Mouse (Mus musculus) G1E (cell line): ENCODE measurements at regions not wholly inside any gene's neighbourhood (a gene's known extent, or its start where the extent isn't known, plus 50 kb on each side); places are given as distances from the start of the nearest gene placed in this dataset.

Source experiments
- ATAC-seq: 2 replicates; pipeline ENCODE4 v1.8.0; 2016; ENCODE audit warnings: mild to moderate bottlenecking; ENCODE audit not compliant: insufficient number of reproducible peaks, poor library complexity, low FRiP score, severe bottlenecking; ENCODE audit errors: extremely low read depth
- DNase-seq: peaks from one replicate; pipeline ENCODE4 v3.0.0; 2012; ENCODE audit warnings: low spot score
- H3K27me3 ChIP-seq: 2 replicates; pipeline ENCODE4 v1.6.1; 2012; ENCODE audit warnings: mild to moderate bottlenecking, low read length, inconsistent platforms; ENCODE audit not compliant: insufficient read depth
- H3K36me3 ChIP-seq: replicated peaks from 2 replicates; pipeline ENCODE3; 2012; ENCODE audit warnings: mild to moderate bottlenecking, inconsistent platforms
- H3K4me1 ChIP-seq: 2 replicates; pipeline ENCODE4 v1.6.1; 2012; ENCODE audit warnings: low read depth, low read length, inconsistent platforms, mixed read lengths; ENCODE audit not compliant: insufficient read depth
- H3K4me3 ChIP-seq: 2 replicates; pipeline ENCODE4 v1.5.1; 2012; ENCODE audit warnings: low read depth, mild to moderate bottlenecking, inconsistent platforms, low read length, moderate library complexity, mixed read lengths
- H3K9me3 ChIP-seq: replicated peaks from 2 replicates; pipeline ENCODE4 v1.6.1; 2012; ENCODE audit warnings: inconsistent platforms
- CTCF ChIP-seq: IDR thresholded peaks from 2 replicates; pipeline ENCODE4 v1.5.1; 2012; ENCODE audit warnings: low read depth, low read length, inconsistent platforms, mixed read lengths
- GATA1 ChIP-seq: IDR thresholded peaks from 2 replicates; pipeline ENCODE4 v1.6.1; 2012; ENCODE audit warnings: borderline replicate concordance, low read length, inconsistent platforms, mixed read lengths
- GATA2 ChIP-seq: IDR thresholded peaks from 2 replicates; pipeline ENCODE4 v1.6.1; 2012; ENCODE audit warnings: low read depth, low read length, inconsistent platforms, borderline replicate concordance
- POLR2AphosphoS5 ChIP-seq: IDR thresholded peaks from 2 replicates; pipeline ENCODE4 v1.6.1; 2012; ENCODE audit warnings: low read depth, low read length, inconsistent platforms; ENCODE audit not compliant: insufficient replicate concordance
- TAL1 ChIP-seq: conservative IDR thresholded peaks from 2 replicates; pipeline ENCODE4 v1.6.1; 2012; ENCODE audit warnings: low read depth, low read length, inconsistent platforms, mixed read lengths

DNA sequence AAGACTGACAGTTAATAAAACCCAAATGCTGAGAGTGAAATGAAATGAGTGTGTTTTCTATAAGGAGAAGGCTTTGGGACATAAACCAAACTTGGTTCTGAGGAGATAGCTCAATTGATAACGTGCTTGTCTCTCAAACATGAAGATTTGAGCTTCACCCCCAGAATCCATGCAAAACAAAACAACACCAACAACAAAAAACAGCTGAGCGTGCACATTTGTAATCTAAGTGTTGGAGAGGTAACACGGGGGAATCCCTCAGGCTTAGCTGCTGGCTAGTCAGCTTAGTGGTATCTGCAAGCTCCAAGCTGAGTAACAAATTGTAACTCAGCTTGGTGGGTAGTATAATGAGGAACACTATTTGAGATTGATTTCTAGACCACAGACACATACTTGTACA lies 84.9 kb upstream of the Sash1 start:
- no peaks in the 10 kb centered on the region for H3K27me3 ChIP-seq
- H3K4me3 ChIP-seq, result no peak overlapping the region
- TF ChIP-seq GATA2, result no peak
- TF ChIP-seq GATA1, result no peak
- TF ChIP-seq CTCF, result no peak
- no peak for TF ChIP-seq TAL1
- TF ChIP-seq POLR2AphosphoS5, result no peak
- ATAC-seq (no peak), DNase-seq (no peak)
- no peaks in the 10 kb centered on the region for H3K36me3 ChIP-seq
- no peaks in the 10 kb centered on the region for H3K4me1 ChIP-seq
- H3K9me3 ChIP-seq, result peaks cover 18% of the 10 kb centered on the region

DNA sequence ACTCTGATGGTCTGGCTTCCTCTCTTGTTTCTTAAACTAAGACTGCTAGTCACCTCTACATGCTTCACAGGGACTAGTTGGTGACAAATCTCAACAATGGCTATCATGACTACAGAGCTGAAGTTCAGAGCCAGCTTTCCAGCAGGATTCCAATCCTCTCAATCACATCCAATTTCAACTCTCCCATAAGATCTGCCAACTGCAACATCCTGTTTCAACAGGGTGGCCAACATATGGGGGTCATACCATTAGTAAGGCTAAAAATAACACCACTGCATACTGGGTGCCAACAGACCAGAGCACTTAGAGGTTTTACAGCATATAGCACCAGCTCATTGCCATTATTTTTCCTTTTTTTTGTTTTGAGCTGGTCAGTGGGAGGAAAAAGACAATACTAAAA lies 83.7 kb upstream of the Sash1 start:
- H3K4me3 ChIP-seq, result no peak overlapping the region
- no peaks in the 10 kb centered on the region for H3K36me3 ChIP-seq
- no peak for TF ChIP-seq GATA2
- TF ChIP-seq TAL1, result no peak
- no peak for TF ChIP-seq CTCF
- ATAC-seq (no peak), DNase-seq (no peak)
- H3K27me3 ChIP-seq, result no peaks in the 10 kb centered on the region
- no peaks in the 10 kb centered on the region for H3K4me1 ChIP-seq
- H3K9me3 ChIP-seq, result peaks cover 12% of the 10 kb centered on the region

DNA sequence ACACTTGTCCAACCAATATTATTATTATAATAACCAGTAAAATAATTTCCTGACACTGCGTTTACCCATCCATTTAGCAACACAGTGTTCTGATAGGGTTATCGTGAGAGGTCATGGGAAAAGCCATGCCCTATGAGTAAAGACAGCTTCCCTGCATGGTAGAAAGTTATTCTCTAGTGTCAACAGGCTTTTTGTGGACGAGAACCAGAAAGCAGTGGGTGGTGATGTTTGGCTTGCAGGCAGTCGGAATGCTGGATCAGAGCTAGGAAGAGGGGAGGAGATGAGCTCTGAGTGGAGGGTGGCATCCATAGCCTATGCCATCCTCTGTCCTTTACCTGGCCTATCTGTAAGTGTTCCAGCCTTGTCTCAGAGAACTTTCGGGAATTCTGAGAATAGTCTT lies 83.1 kb upstream of the Sash1 start:
- ATAC-seq (no peak), DNase-seq (no peak)
- TF ChIP-seq GATA1, result no peak
- no peak for TF ChIP-seq GATA2
- TF ChIP-seq TAL1, result no peak
- no peak for TF ChIP-seq CTCF
- no peak for TF ChIP-seq POLR2AphosphoS5
- Histone ChIP-seq H3K4me3 (no peak overlapping the region), H3K36me3 (no peaks in the 10 kb centered on the region), H3K4me1 (no peaks in the 10 kb centered on the region), H3K9me3 (peaks cover 12% of the 10 kb centered on the region), H3K27me3 (no peaks in the 10 kb centered on the region)

DNA sequence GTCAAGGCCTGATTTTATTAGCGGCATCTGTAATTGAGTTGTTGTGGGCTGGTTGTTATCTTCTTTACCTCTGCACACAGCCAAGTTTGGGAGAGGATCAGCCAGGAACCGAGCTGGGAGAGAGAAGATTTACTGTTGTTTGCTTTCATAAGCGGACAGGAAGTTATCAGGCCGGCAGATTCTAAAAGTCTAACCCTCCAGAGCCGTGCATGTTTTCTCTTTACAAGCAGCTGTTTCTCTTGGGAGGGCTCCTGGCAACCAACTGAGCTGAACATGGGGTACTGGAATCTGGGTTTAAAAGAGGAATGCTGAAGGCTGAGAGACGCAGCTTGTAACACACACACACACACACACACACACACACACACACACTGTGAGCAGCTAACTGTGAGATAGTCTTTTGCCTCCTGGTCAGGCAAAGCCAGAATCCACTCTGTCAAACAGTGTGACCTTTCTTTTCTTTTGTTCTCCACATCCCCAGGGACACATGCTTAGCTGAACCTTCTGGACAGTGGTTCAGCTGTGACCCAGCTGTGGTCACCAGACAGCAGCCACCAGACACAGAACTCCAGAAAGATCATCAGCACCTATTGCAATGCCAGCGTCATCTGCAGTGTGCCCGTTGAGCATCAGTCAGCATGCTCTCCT lies 82.5 kb upstream of the Sash1 start:
- Histone ChIP-seq H3K4me3 (no peak overlapping the region), H3K4me1 (no peaks in the 10 kb centered on the region), H3K27me3 (no peaks in the 10 kb centered on the region), H3K36me3 (no peaks in the 10 kb centered on the region), H3K9me3 (peaks cover 11% of the 10 kb centered on the region)
- ATAC-seq (no peak), DNase-seq (no peak)
- no peak for TF ChIP-seq GATA1
- no peak for TF ChIP-seq TAL1
- TF ChIP-seq CTCF, result no peak
- TF ChIP-seq POLR2AphosphoS5, result no peak
- no peak for TF ChIP-seq GATA2

DNA sequence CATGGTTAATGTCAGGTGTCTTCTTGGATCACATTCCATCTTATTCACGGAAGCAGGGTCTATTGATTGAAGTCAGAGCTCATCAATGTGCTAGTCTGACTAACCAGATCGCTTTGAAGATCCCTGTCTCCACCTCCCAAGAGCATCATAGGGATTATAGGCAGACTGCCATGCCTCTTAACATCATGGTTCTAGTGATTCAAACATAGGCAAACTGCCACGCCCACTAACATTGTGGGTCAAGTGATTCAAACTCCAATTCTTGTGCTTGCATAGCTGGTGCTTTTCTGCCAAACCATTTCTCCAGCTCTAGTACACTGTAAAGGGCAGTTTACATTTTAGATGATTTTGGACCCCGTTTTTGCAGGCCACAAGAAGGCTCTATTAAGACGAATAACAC lies 77.1 kb upstream of the Sash1 start:
- Histone ChIP-seq H3K4me1 (no peaks in the 10 kb centered on the region), H3K4me3 (no peak overlapping the region), H3K9me3 (0 out of 2 replicates have a peak, but pooled peaks cover 8% of the 10 kb centered on the region), H3K36me3 (no peaks in the 10 kb centered on the region), H3K27me3 (no peaks in the 10 kb centered on the region)
- DNase-seq (no peak), ATAC-seq (no peak)
- no peak for TF ChIP-seq CTCF
- no peak for TF ChIP-seq GATA1
- TF ChIP-seq POLR2AphosphoS5, result no peak
- TF ChIP-seq TAL1, result no peak
- no peak for TF ChIP-seq GATA2

DNA sequence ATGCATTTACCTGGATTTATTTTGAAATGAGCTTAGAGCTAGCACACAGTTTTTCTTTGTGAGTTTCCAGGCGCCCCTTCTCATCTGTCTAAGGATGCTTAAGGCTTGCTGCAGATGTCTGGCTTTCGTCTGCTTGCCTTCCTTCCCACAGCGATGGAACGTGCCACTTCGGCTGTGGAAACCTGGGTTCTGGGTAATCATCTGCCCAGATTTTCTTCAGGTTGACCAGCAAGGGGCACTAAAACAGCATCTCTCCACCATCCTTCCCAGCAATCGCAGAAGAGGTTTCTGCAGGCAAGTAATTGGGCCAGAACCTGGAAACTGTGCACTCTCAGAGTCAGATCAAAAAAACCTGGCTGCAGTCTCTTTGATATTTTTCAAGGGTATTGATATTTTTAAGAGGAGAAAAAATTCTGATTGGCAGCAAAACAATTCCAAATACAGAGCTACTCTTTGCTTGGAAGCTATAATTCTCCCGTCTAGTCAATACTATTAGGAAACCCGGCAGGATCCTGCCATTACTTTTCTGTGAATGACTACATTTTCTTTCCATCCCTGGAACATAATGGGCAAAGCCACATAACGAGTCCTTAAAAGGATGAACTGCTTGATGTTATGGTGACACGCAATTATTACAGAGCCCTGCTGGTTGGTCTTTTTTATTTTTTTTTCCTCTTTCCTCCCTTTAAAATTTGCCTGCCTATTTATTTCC lies 75.2 kb upstream of the Sash1 start:
- no peak overlapping the region for H3K4me3 ChIP-seq
- DNase-seq (no peak), ATAC-seq (no peak)
- no peaks in the 10 kb centered on the region for H3K36me3 ChIP-seq
- peaks cover 13% of the 10 kb centered on the region; the same call in 1 of the 2 replicates for H3K9me3 ChIP-seq
- H3K27me3 ChIP-seq, result no peaks in the 10 kb centered on the region
- no peaks in the 10 kb centered on the region for H3K4me1 ChIP-seq
- TF ChIP-seq CTCF, result no peak

DNA sequence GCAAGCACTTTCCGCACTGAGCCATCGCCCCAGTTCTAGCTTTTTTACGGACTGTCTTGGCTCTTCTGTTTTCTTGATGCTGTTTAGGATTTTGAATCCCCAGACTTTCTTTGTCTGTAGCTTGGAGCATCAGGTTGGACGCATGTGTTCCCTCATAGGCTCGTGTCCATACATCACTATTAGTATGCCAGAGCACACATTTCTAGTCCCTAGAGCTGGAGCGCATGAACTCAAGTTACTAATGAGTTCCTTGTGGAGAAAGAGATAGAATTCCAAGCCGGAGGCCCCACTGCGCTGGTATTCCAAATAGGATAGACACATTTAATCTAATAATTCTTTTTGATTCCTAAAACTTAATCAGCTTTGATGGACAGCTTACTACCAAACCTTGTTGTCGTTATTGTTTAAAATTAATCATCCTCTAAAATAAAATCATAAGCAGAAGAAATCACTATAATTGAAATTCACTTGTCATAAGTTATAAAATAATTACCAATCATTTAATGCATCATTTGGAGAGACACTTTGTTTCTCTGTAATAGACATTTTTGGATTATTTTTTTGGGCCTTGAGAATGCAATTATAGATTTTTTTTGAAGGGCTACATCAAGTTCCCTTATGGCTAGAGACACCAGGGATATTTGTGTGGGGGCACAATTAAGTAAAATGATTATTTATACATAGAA lies 74.5 kb upstream of the Sash1 start:
- H3K9me3 ChIP-seq, result peaks cover 13% of the 10 kb centered on the region; the same call in 1 of the 2 replicates
- TF ChIP-seq CTCF (no peak), TAL1 (no peak), POLR2AphosphoS5 (no peak), GATA1 (no peak), GATA2 (no peak)

More for the DNA sequence above, 74.5 kb upstream of the Sash1 start:
- no peak overlapping the region for H3K4me3 ChIP-seq
- no peaks in the 10 kb centered on the region for H3K27me3 ChIP-seq
- ATAC-seq, result no peak
- H3K4me1 ChIP-seq, result no peaks in the 10 kb centered on the region
- no peaks in the 10 kb centered on the region for H3K36me3 ChIP-seq
- no peak for DNase-seq
